Mouse (Mus musculus): ENCODE measurements at regions not wholly inside any gene's neighbourhood (a gene's known extent, or its start where the extent isn't known, plus 50 kb on each side); places are given as distances from the start of the nearest gene placed in this dataset.

DNA sequence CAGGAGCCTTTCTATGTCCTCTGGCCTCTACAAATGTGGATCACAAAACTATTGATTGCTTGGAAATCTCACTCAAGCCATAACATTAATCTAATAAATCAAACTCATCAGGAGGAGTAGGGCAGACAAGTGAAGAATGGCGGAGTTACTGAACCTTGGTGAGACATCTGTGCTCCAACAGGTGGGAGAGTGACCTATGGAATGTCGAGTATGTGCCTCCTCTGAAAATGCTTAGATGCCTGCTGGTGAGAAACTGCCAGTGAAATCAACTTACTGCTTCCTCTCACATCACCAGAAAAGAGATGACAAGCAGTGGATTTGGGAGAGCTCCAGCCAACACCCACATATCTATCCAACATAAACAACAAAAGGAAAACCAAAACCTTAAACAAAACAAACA, 965.8 kb downstream of the Slc16a7 start:
- Histone ChIP-seq H3K27me3 (replicated peaks; ENCODE audit: insufficient read depth, low read length) (no peaks in the 10 kb centered on the region), H3K9ac (replicated peaks; ENCODE audit: low read depth) (no peak overlapping the region), H3K9me3 (ENCODE audit: low read length) (no peaks in the 10 kb centered on the region), H3K4me2 (replicated peaks; ENCODE audit: low read depth, low read length) (no peak overlapping the region), H3K4me3 (ENCODE audit: low read depth, low read length) (no peak overlapping the region), H3K27ac (ENCODE audit: low read length) (no peak overlapping the region), H3K4me1 (ENCODE audit: insufficient read depth, low read depth, low read length) (no peaks in the 10 kb centered on the region), H3K36me3 (ENCODE audit: insufficient read depth, low read length) (no peaks in the 10 kb centered on the region)
- TF ChIP-seq EP300 (IDR thresholded peaks at IDR 0.05) = no peak
- TF ChIP-seq CTCF (IDR thresholded peaks at IDR 0.05) = no peak
- DNase-seq (ENCODE audit: low spot score) (no peak), ATAC-seq (no peak)
- 12% methylated on average over 2 of the region's 2 CpGs for WGBS
